Mouse (Mus musculus): ENCODE results near the gene Cyp2c66. TPM values are rescaled to one million over a fixed set of nuclear protein-coding genes. Genes with fewer than 3 reads are reported as not detected.

Cyp2c66 gene
- 0.23 and 0.42 TPM in 2 replicates for polyA plus RNA-seq (2012; rRNA removed)

DNA sequence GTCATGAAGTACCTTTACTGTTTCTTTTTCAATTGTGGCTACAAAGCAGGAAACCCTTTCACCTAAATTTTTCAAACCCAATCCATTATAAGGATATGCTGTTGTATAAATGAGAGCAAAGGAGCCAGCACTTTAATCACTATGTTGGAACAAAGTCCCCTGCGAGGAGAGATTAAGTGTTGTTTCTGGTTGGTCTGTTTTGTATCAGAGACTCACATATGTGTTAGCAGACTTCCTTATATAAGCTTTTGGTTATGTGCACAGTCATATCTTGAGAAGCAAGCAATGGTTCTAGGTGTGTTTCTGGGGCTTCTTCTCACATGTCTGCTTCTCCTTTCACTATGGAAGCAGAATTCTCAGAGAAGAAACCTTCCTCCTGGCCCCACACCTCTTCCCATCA, at the start of gene Cyp2c66:
TSS of gene Cyp2c66 (plus strand) at position 255 of the 400 bp plus-strand sequence.

Other genes with a start within 250 kb of the Cyp2c66 start
- 0.74 and 1.1 TPM in 2 replicates for gene Hells, start 183.0 kb upstream of the Cyp2c66 start, polyA plus RNA-seq (2012; rRNA removed)
- 325 and 487 TPM in 2 replicates for gene Cyp2c55, start 106.9 kb upstream of the Cyp2c66 start, polyA plus RNA-seq (2012; rRNA removed)
- gene Cyp2c65, start 52.9 kb upstream of the Cyp2c66 start, polyA plus RNA-seq (2012; rRNA removed) = 27.5 and 32.6 TPM in 2 replicates
- gene Cyp2c29, start 155.5 kb downstream of the Cyp2c66 start, polyA plus RNA-seq (2012; rRNA removed) = not detected in 2 replicates